Mouse (Mus musculus) megakaryocyte, adult 5-6 weeks (primary cell): ENCODE data around the gene Hoxd11. TPM values are rescaled to one million over a fixed set of nuclear protein-coding genes. Genes with fewer than 3 reads are reported as not detected.

Source experiments
- ATAC-seq: 2 replicates; pipeline ENCODE4 v1.8.0; 2016; ENCODE audit warnings: mild to moderate bottlenecking, inconsistent platforms; ENCODE audit not compliant: poor library complexity, severe bottlenecking
- total RNA-seq, 2 experiments: library from RNA; stranded (forward) in 1 of 2; stranded (reverse) in 1 of 2; fragments of 153-499, 151-499 nt in 1 of 2; fragments of 221-1000, 200-1000 nt in 1 of 2; gene quantifications; 2 replicates each; pipeline versions ENCODE4 v1.2.3 to v1.2.4; 2015 to 2017

Hoxd11 gene
- total RNA-seq, 2 experiments from 2014 or later = not detected

DNA sequence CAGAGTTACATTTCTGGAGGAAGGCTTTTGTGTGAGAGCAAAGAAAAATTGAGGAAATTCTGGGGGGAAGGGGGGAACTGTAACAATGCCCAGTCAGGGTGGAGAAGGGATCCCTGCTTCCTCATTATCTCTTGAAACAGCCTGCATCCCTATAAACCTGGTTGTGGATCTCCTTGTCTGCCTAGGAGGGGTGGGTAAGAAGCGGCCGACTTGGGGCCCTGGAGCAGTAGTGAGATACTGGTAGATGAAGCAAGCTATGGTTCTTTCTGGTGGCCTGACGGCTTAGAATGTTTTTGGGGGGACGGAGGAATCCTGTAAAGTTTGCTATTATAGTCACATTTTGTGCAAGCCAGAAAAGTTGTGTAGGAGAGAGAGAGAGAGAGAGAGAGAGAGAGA is 14.1 kb downstream of the Hoxd11 start:
- no peak for ATAC-seq

DNA sequence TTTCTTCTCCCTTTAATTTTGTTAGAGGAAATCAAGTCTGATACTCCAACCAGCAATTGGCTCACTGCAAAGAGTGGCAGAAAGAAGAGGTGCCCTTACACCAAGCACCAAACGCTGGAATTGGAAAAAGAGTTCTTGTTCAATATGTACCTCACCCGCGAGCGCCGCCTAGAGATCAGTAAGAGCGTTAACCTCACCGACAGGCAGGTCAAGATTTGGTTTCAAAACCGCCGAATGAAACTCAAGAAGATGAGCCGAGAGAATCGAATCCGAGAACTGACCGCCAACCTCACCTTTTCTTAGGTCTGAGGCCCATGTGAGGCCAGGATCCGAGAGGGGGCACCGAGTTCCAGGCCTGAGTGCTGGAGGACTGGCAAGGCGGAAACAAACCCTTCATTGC is 14.7 kb downstream of the Hoxd11 start:
- no peak for ATAC-seq

DNA sequence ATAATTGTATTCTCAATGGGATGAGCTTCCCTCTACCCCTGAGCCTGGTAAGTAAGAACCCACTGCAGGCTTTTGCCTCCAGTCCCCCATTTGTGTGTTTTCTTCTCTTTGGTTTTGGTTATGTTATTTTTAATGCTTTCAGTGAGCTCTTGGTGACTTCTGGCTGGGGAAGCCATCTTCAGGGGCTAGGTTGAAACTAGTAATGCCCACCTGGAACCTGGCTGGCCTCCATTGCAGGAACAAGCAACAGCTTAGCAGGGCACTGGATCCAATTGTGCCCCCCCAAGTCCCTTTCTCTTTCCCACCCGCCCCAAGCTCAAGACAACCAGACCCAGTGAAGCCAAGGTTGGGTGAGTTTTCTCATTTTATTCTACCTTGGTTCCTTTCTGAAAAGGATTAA is 16.0 kb downstream of the Hoxd11 start:
- no peak for ATAC-seq

GRCm38 (mm10) chr2:74695813-74696430 is 16.6 kb downstream of the Hoxd11 start:
- ATAC-seq = no peak

GRCm38 (mm10) chr2:74696442-74697335 is 17.3 kb downstream of the Hoxd11 start:
- no peak for ATAC-seq

- no peak for ATAC-seq
These were observed 18.3 kb downstream of the Hoxd11 start, which contains the start of gene Hoxd9 for GRCm38 (mm10) chr2:74697567-74698121. TSS of gene Hoxd9 (plus strand) at chr2:74697727.

DNA sequence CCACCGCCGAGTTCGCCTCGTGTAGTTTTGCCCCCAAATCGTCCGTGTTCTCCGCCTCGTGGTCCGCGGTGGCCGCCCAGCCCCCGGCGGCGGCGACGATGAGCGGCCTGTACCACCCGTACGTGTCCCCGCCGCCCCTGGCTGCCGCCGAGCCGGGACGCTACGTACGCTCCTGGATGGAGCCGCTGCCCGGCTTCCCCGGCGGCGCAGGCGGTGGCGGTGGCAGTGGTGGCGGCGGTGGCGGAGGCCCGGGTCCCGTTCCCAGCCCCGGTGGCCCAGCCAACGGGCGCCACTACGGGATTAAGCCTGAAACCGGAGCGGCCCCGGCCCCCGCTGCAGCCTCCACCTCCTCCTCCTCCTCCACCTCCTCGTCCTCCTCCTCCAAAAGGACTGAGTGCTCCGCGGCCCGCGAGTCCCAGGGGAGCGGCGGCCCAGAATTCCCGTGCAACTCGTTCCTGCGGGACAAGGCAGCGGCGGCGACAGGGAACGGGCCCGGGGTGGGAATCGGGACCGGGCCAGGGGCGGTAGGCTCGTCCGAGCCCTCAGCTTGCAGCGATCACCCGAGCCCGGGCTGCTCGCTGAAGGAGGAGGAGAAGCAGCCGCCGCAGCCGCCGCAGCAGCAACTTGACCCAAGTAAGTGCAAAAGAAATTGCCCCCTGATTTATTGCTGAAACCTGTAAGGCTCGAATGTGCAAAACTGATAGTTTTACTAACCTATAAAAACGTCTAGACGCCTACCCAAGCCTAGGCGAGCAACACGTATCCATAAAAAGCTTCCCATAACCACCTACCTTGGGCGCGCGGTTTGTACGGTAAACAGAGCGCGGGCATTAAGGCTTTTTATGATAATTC is 19.1 kb downstream of the Hoxd11 start:
- no peak for ATAC-seq

- no peak for ATAC-seq
These were observed 19.7 kb downstream of the Hoxd11 start for GRCm38 (mm10) chr2:74699053-74699430.

DNA sequence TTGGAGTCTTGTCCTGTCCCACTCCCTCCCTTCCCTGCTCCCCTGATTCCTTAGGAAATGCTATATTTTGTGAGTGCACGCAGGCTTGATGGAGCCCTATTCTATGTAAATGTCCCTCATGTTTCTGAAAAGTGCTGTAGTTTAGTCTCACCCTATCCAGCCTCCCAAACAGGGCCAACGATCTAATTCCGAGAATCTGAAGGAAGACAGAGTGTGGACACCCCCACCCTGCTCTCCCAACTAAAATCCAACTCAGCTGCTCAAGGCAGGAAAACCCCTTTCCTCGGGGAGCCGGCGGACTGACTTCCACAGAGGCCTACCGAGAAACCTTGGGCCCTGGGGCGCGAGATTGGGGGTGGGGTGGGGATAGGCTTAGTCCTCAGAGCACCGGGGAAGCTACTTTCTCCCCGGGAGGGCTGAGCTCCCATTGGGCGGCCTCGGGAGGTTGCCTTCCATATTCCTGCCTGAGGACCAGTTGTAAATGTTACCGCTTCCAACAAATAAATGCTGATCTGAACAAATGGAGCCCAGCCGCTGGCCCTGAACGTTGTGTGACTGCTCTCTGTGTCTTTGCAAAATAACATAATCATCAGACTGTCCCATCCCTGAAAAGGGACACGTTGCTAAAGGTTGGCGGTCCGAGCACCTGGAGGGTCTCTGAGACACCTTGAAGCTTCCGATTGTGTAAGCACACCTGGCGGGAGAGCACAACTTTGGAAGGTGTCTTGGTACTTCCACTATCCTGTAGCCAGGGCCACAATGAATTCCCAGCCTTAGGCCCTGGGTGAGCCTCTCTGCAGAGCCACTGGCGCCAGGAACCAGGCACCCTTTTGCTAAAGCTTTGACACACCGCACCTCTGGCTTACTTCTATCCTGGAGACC is 20.5 kb downstream of the Hoxd11 start:
- no peak for ATAC-seq

DNA sequence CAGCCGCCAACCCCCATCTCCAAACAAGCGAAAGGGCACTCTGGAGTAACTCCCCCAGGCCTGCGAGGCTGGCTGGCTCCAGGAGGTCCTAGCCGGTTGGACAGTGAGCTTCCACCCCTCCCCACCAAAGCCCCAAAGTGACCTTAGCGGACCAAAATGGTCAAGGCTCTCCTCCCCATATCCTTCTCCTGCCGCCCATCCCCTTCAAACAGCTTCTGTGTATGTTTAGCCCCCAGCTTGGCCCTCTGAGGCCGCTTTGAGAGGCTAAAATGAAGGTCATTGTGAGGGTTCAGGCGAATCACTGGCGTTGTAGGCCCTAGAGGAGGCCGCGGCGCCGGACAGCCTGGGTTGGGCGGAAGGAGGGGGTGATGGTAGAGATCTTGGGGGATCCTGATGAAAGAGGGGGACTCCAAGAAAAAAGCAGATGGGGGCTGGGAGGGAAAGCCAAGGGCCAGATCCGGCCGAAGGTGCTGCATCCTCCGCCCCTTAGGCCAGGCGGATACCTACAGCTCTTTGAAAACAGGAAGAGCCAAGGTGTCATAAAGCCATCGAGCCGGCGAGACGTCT is 21.3 kb downstream of the Hoxd11 start:
- ATAC-seq = no peak

DNA sequence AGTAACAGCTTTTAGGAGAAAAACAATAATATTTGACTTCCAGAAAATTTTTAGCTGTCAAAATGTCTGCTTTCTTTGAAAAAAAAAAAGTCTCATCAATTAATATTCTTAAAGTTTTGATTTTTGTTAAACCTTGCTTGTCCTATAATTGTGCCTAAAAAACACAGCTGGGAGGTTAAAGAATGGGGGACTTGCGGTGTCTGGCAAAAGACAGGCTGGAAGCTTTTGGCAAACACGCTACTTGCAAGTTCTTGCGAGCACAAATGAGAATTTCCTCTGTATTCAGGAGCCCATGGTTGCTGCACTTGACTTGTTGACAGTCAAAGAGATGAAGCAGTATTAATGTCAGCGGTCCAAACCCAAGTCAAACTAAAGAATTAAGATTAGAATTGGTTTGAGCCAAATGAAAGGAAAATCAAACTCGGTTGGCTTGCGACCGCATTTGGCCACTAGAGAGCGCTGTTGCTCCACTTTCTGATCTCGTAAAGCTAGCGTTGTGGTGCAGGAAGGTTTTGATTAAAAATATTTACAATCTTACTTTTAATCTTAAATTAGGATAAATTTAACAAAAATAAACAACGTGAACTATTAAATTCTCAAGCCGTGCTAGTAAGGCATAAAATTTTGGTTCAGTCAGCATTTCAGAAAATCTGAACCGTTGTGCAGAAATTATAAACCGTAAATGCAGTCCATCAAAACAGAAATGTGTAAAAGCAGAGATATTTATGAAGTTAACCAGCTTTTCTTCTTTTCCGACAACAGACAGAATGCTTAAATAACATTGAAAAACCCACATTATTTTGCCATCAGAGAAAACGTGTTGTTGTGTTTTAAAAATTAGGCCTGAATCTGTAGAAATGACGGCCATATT is 22.8 kb downstream of the Hoxd11 start:
- no peak for ATAC-seq

DNA sequence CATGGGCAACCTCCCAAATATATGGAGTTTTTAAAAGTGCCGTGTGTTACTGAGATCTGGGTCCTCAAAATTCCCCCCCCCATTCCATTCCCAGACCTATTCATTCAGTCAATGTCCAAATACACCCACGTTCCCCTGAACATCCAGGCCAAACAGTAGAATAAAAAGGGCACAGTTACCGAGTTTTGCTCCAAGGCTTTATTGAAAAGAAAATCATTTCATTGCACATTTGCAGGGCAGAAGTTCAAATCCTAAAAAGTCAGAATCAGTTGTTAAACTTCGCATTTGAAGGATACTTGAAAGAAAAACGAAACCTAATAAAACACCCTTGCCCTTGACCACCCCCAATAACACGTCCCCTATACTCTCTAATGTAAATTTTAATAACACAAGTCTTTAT is 23.5 kb downstream of the Hoxd11 start:
- ATAC-seq = no peak

- no peak for ATAC-seq
These were observed 24.0 kb downstream of the Hoxd11 start for GRCm38 (mm10) chr2:74703317-74703716.

DNA sequence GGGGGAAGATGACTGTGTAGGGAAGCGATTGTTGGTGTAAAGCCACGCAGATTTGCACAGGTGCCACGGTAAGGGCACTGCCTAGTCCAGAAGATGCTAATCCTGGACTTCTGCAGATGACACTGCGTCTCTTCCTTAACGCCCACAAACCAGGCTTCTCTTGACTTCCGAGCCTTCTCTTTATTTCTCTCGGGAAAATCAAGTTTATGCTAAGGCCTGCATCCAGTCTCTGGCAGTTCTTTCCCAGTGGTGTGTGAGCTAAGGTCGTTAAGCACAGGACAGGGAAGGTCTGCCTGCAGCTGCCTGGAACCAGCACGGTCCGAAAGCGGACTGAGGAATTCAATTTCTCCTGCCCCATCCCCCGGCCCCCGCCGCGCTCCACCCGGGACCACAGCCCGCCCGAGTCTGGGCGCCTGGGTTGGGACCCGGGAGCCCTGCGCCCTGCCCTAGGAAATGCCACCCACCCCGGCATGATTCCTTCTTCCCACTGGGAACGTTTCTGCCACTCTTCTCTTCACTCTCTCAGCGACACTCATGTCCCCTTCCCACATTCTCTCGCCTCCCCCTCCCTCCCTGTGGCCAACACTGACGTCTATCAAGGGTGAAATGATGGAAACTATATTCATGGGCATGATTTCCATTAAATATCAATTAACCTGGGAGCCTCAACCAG is 24.5 kb downstream of the Hoxd11 start:
- no peak for ATAC-seq

DNA sequence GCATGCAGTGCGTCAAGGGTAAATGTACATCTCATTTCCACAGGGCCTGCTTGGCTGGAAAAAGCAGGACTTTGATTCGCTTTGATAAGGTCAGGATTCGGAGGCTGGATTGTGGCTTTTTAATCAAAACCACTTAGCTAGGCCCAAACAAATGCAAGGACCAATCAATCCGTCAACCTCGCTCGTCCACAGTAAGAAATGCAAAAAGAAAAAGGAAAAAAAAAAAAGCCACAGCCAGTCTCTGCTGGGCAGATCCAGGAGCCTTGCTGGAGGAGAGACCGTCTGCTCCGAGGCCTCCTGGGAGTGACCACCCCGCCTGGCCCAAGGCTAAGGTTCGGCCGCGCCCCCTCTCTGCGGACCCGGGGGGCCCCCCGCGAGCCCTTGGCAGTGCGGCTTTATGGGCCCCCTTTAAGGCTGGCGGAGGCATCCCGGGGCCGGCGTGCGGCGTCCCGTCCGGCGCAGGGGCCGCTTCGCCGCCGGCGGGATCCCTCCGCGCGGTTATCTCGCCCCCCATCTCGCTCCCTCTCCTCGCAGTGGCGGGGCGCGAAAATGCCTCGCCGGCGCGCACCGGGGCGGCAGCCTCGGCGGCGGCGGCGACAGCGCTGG is 25.1 kb downstream of the Hoxd11 start, which contains the start of gene Hoxd8:
TSS of gene Hoxd8 (plus strand) at position 223 of the 606 bp plus-strand sequence.
- ATAC-seq = no peak

GRCm38 (mm10) chr2:74704999-74705466 is 25.7 kb downstream of the Hoxd11 start:
- no peak for ATAC-seq

DNA sequence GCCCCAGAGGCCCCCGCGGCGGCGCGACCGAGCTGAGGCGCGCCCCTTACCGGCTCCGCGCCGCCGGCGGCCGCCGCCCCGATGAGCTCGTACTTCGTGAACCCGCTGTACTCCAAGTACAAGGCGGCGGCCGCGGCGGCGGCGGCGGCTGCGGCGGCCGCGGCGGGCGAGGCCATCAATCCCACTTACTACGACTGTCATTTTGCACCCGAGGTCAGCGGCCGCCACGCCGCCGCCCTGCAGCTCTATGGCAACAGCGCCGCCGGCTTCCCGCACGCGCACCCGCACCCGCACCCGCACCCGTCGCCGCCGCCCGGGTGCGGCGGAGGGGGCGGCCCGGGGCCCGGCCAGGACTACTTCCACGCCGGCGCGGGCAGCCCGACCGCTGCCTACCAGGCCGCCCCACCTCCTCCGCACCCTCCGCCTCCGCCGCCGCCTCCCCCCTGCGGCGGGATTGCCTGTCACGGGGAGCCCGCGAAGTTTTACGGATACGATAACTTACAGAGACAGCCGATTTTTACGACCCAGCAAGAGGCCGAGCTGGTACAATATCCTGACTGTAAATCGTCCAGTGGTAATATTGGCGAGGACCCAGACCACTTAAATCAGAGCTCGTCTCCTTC is 26.2 kb downstream of the Hoxd11 start:
- ATAC-seq = no peak
